8 mouse cellular contexts compared by ENCODE assay signal in genomic region chr11:121014896-121015300, GRCm38 (mm10). TPM values are rescaled to one million over a fixed set of nuclear protein-coding genes. Genes with fewer than 3 reads are reported as not detected.
DNase-seq lines count a peak whose midpoint lies in the region; ATAC-seq and TF ChIP-seq lines count a peak whose summit lies in the region.

No protein-coding gene starts in this region.

- no peak overlapping the region for H3K27ac ChIP-seq in forebrain, embryonic 11.5 days (ENCODE audit: low read depth, low read length)
- no peak overlapping the region for H3K27ac ChIP-seq in hindbrain, embryonic 10.5 days
- H3K27ac ChIP-seq in midbrain, postnatal 0 days (ENCODE audit: low read depth, low read length), result no peak overlapping the region

- 67% methylated on average over 19 of the region's 19 CpGs for WGBS in forebrain, embryonic 11.5 days
- WGBS in hindbrain, embryonic 10.5 days, result 69% methylated on average over 19 of the region's 19 CpGs
- WGBS in midbrain, postnatal 0 days, result 57% methylated on average over 19 of the region's 19 CpGs

- H3K4me1 ChIP-seq in forebrain, embryonic 11.5 days (replicated peaks; ENCODE audit: control insufficient read depth, insufficient read depth, low read length), result no peaks in the 10 kb centered on the region
- H3K4me1 ChIP-seq in hindbrain, embryonic 10.5 days (replicated peaks), result peaks cover 4% of the 10 kb centered on the region; the same call in 1 of the 2 replicates
- no peaks in the 10 kb centered on the region for H3K4me1 ChIP-seq in midbrain, postnatal 0 days (ENCODE audit: insufficient read depth, low read length)

- H3K4me2 ChIP-seq in forebrain, embryonic 11.5 days (ENCODE audit: low read depth, low read length, severe bottlenecking), result peak overlapping the region; percentile 15; the same call in 1 of the 2 replicates
- H3K4me2 ChIP-seq in midbrain, postnatal 0 days (ENCODE audit: low read depth, low read length, poor library complexity, severe bottlenecking), result no peak overlapping the region; the same call in 1 of the 2 replicates

- no peak overlapping the region for H3K4me3 ChIP-seq in forebrain, embryonic 11.5 days (ENCODE audit: low read depth, low read length)
- peak overlapping the region; percentile 24; the same call in 1 of the 2 replicates for H3K4me3 ChIP-seq in hindbrain, embryonic 10.5 days
- H3K4me3 ChIP-seq in midbrain, postnatal 0 days (ENCODE audit: low read depth, low read length), result no peak overlapping the region

- 0 out of 2 replicates have a peak overlapping the region, but pooled peaks have one; percentile 6 for H3K9ac ChIP-seq in forebrain, embryonic 11.5 days (ENCODE audit: low read length)
- H3K9ac ChIP-seq in midbrain, postnatal 0 days (replicated peaks; ENCODE audit: low read length, poor library complexity, severe bottlenecking), result no peak overlapping the region

- no peak for ATAC-seq in forebrain, embryonic 11.5 days (replicated peaks; ENCODE audit: low FRiP score)
- no peak for ATAC-seq in midbrain, postnatal 0 days (ENCODE audit: low FRiP score)
- no peak for ATAC-seq in erythroblast, adult 5-6 weeks (replicated peaks; ENCODE audit: low FRiP score, poor library complexity, severe bottlenecking)

- peak; percentile 27 for DNase-seq in urinary bladder, postnatal 14 days (ENCODE audit: low spot score)
- DNase-seq in urinary bladder, postnatal 4 days (ENCODE audit: low spot score in 2 of 2), result no peak
- no peak for DNase-seq in forebrain, embryonic 11.5 days (ENCODE audit: low spot score)
- DNase-seq in hindbrain, embryonic 10.5 days (ENCODE audit: low spot score), result no peak
- DNase-seq in left cerebral cortex, postnatal 4 days, result peak; percentile 28
- peak; percentile 18 for DNase-seq in midbrain, postnatal 0 days (ENCODE audit: low spot score)
- DNase-seq in gastrocnemius, postnatal 4 days (ENCODE audit: low spot score in 2 of 2), result no peak

- peak; percentile 24; the same call in 1 of the 2 replicates for TF ChIP-seq CTCF in midbrain, postnatal 0 days (IDR thresholded peaks at IDR 0.05)

- no peaks in the 10 kb centered on the region for H3K27me3 ChIP-seq in forebrain, embryonic 11.5 days (ENCODE audit: control insufficient read depth, insufficient read depth, low read length)
- H3K27me3 ChIP-seq in hindbrain, embryonic 10.5 days (ENCODE audit: insufficient read depth, poor library complexity, severe bottlenecking), result no peaks in the 10 kb centered on the region
- no peaks in the 10 kb centered on the region for H3K27me3 ChIP-seq in midbrain, postnatal 0 days (ENCODE audit: insufficient read depth, low read length)

- H3K9me3 ChIP-seq in forebrain, embryonic 11.5 days (ENCODE audit: control insufficient read depth, low read length), result no peaks in the 10 kb centered on the region
- no peaks in the 10 kb centered on the region for H3K9me3 ChIP-seq in hindbrain, embryonic 10.5 days
- H3K9me3 ChIP-seq in midbrain, postnatal 0 days (ENCODE audit: low read length), result no peaks in the 10 kb centered on the region

- intact Hi-C loops in left cerebral cortex, postnatal 4 days (cut with DNase I), result no loop called here

- H3K36me3 ChIP-seq in forebrain, embryonic 11.5 days (ENCODE audit: control insufficient read depth, insufficient read depth, low read length), result no peaks in the 10 kb centered on the region
- no peaks in the 10 kb centered on the region for H3K36me3 ChIP-seq in hindbrain, embryonic 10.5 days
- no peaks in the 10 kb centered on the region for H3K36me3 ChIP-seq in midbrain, postnatal 0 days (ENCODE audit: insufficient read depth, low read length)

RNA-seq across cellular contexts. Expression of gene Csnk1d, which starts 23.8 kb away (rescaled TPM):
- 102 and 103 TPM in 2 replicates for polyA plus RNA-seq in forebrain, embryonic 11.5 days (2014; fragmentation: Nextera tagmentation; extraction: Ambion mirVana)
- polyA plus RNA-seq in hindbrain, embryonic 10.5 days (2016; fragmentation: Nextera tagmentation; extraction: Ambion mirVana), result 124 and 134 TPM in 2 replicates
- 100 to 1,000 TPM; 137 to 141 TPM for total RNA-seq in left cerebral cortex, postnatal 4 days (2021)
- total RNA-seq in midbrain, postnatal 0 days (2014; rRNA removed), result 116 and 122 TPM in 2 replicates
- 115 TPM in 2 replicates for polyA plus RNA-seq in midbrain, postnatal 0 days (2015; fragmentation: Nextera tagmentation; extraction: Ambion mirVana)
- total RNA-seq in gastrocnemius, postnatal 4 days (2021), result 100 to 1,000 TPM in 1 of 2 experiments, 10 to 100 TPM in 1; 85.4 to 111 TPM
- total RNA-seq in erythroblast, adult 5-6 weeks (2015; ENCODE audit: low replicate concordance), result 70.3 and 83.2 TPM in 2 replicates
- total RNA-seq in erythroblast, adult 5-6 weeks (2017; ENCODE audit: low replicate concordance), result 121 and 148 TPM in 2 replicates

RNA-seq across cellular contexts. Expression of gene Cd7, which starts 24.3 kb away (rescaled TPM):
- polyA plus RNA-seq in forebrain, embryonic 11.5 days (2014; fragmentation: Nextera tagmentation; extraction: Ambion mirVana), result not detected in 2 replicates
- polyA plus RNA-seq in hindbrain, embryonic 10.5 days (2016; fragmentation: Nextera tagmentation; extraction: Ambion mirVana), result not detected in 2 replicates
- not detected for total RNA-seq in left cerebral cortex, postnatal 4 days (2021)
- not detected in 2 replicates for total RNA-seq in midbrain, postnatal 0 days (2014; rRNA removed)
- not detected in 2 replicates for polyA plus RNA-seq in midbrain, postnatal 0 days (2015; fragmentation: Nextera tagmentation; extraction: Ambion mirVana)
- total RNA-seq in gastrocnemius, postnatal 4 days (2021), result not detected
- total RNA-seq in erythroblast, adult 5-6 weeks (2015; ENCODE audit: low replicate concordance), result 5.9 TPM in 1 of 2 replicates, not detected in the other
- 4.8 TPM in 1 of 2 replicates, not detected in the other for total RNA-seq in erythroblast, adult 5-6 weeks (2017; ENCODE audit: low replicate concordance)

RNA-seq across cellular contexts. Expression of gene Sectm1b, which starts 48.5 kb away (rescaled TPM):
- not detected in 2 replicates for polyA plus RNA-seq in forebrain, embryonic 11.5 days (2014; fragmentation: Nextera tagmentation; extraction: Ambion mirVana)
- not detected in 2 replicates for polyA plus RNA-seq in hindbrain, embryonic 10.5 days (2016; fragmentation: Nextera tagmentation; extraction: Ambion mirVana)
- total RNA-seq in left cerebral cortex, postnatal 4 days (2021), result not detected
- total RNA-seq in midbrain, postnatal 0 days (2014; rRNA removed), result not detected in 2 replicates
- not detected in 2 replicates for polyA plus RNA-seq in midbrain, postnatal 0 days (2015; fragmentation: Nextera tagmentation; extraction: Ambion mirVana)
- not detected for total RNA-seq in gastrocnemius, postnatal 4 days (2021)
- total RNA-seq in erythroblast, adult 5-6 weeks (2015; ENCODE audit: low replicate concordance), result not detected in 2 replicates
- not detected in 2 replicates for total RNA-seq in erythroblast, adult 5-6 weeks (2017; ENCODE audit: low replicate concordance)

Comparison
In these comparisons a context has a peak if more than half of its experiments do, and no peak if none do; other contexts are left out.
1. DNase-seq: peak in urinary bladder, postnatal 14 days (single experiment), left cerebral cortex, postnatal 4 days (single experiment) and midbrain, postnatal 0 days (single experiment); none in urinary bladder, postnatal 4 days (0 of 2), forebrain, embryonic 11.5 days (single experiment), hindbrain, embryonic 10.5 days (single experiment) and gastrocnemius, postnatal 4 days (0 of 2).